Mouse (Mus musculus) erythroblast, embryonic 14.5 days (primary cell): ENCODE results near the gene Xiap.

Experiments
- GATA1 ChIP-seq: IDR thresholded peaks from 2 replicates; pipeline ENCODE4 v1.6.1; 2012; ENCODE audit warnings: low read length, inconsistent platforms, mixed read lengths
- TAL1 ChIP-seq: IDR thresholded peaks from 3 replicates; pipeline ENCODE4 v1.6.1; 2012; ENCODE audit warnings: low read length, inconsistent platforms, mixed read lengths

DNA sequence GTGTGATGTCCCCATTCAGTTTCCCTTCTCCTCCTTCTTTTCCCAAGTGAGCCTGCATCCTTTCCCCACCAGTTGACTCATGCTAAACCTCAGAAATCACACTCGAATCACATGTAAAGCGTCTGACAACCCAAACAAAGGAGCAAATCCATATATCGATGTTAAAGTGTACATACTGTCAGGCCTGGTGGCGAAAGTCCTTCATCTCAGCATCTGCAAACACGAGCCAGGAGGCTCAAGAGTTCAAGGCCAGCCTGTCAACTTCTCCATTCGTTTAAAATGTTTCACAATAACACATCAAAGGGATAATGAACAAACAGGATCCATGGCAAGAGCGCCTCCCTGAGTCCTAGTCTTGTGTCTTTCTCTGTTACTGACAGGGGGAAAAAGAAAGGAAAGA, 14.5 kb upstream of the Xiap start:
- TF ChIP-seq TAL1 (no peak), GATA1 (no peak)
